Mouse (Mus musculus): ENCODE measurements around the gene Grik3. TPM values are rescaled to one million over a fixed set of nuclear protein-coding genes. Genes with fewer than 3 reads are reported as not detected.

Gene Grik3
- polyA plus RNA-seq, 1 experiment from 2014 or later, result 0.62 TPM

GRCm38 (mm10) chr4:125756393-125756792 lies 265.9 kb downstream of the Grik3 start:
- no peak overlapping the region for H3K27ac ChIP-seq
- WGBS, result 81% methylated on average over 5 of the region's 5 CpGs
- H3K4me3 ChIP-seq, result no peak overlapping the region
- no peak for ATAC-seq (ENCODE audit: insufficient number of reproducible peaks, insufficient read depth, low FRiP score, low TSS enrichment, low read depth)
- no peak overlapping the region for H3K9ac ChIP-seq
- H3K27me3 ChIP-seq, result no peaks in the 10 kb centered on the region; the same call in 1 of the 2 replicates
- no peaks in the 10 kb centered on the region for H3K4me1 ChIP-seq
- H3K4me2 ChIP-seq, result no peak overlapping the region
- no peaks in the 10 kb centered on the region for H3K36me3 ChIP-seq
- H3K9me3 ChIP-seq, result peaks cover 3% of the 10 kb centered on the region; the same call in 1 of the 2 replicates

DNA sequence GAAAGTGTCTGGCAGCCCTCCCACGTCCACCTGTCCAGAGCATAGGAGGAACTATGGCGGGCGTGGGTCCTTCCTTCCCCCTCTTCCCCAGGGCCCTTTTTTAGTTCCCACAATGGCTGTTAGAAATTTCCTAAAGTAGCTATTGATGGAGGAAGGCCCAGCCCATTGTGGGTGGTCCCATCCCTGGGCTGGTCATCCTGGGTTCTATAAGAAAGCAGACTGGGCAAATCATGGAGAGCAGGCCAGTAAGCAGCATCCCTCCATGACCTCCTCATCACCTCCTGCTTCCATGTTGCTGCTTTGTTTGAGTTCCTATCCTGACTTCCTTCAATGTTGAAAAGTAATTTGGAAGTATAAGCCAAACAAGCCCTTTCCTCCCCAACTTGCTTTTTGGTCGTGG lies 269.8 kb downstream of the Grik3 start:
- H3K36me3 ChIP-seq, result no peaks in the 10 kb centered on the region
- H3K4me1 ChIP-seq, result peaks cover 4% of the 10 kb centered on the region; the same call in 1 of the 2 replicates
- no peaks in the 10 kb centered on the region for H3K9me3 ChIP-seq
- H3K27ac ChIP-seq, result no peak overlapping the region
- 87% methylated on average over 4 of the region's 4 CpGs for WGBS
- H3K9ac ChIP-seq, result no peak overlapping the region
- no peak for ATAC-seq (ENCODE audit: insufficient number of reproducible peaks, insufficient read depth, low FRiP score, low TSS enrichment, low read depth)
- H3K4me3 ChIP-seq, result no peak overlapping the region
- H3K27me3 ChIP-seq, result no peaks in the 10 kb centered on the region; the same call in 1 of the 2 replicates
- no peak overlapping the region for H3K4me2 ChIP-seq

DNA sequence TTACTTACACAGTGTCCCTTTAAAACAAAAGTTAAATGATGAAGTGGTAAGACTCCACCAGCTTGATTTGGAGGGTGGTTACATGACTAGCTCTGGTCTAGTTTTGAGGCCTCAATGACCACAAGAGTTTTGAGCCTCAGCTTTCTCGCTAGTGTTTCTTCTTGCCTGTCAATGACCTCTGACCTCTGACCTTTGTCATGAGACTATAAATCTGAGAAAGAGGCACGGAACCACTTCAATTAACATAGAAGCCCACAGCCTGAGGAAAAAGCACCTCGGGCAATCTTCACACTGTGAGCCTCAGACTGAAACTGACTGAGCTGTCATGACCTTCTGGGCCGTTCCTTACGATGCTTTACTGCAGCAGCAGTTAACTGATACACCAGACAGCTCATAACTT lies 272.6 kb downstream of the Grik3 start:
- Histone ChIP-seq H3K36me3 (no peaks in the 10 kb centered on the region), H3K4me1 (peaks cover 4% of the 10 kb centered on the region; the same call in 1 of the 2 replicates), H3K4me2 (no peak overlapping the region), H3K4me3 (no peak overlapping the region), H3K27me3 (no peaks in the 10 kb centered on the region; the same call in 1 of the 2 replicates), H3K9me3 (no peaks in the 10 kb centered on the region), H3K27ac (no peak overlapping the region), H3K9ac (no peak overlapping the region)
- WGBS, result 33% methylated on average over 5 of the region's 5 CpGs
- ATAC-seq (ENCODE audit: insufficient number of reproducible peaks, insufficient read depth, low FRiP score, low TSS enrichment, low read depth), result no peak

Small RNAs within 50 kb of the gene (microRNA-seq; reads per million reads assigned to microRNA genes)
- gene Mir692-2, result not detected

All from embryonic facial prominence, embryonic 13.5 days (tissue).